Mouse (Mus musculus) brain, embryonic 14.5 days (tissue): ENCODE measurements around the gene Gnb1.

Experiments used
- CTCF ChIP-seq: fragments of 200-500 bp; IDR thresholded peaks from 2 replicates; pipeline ENCODE4 v1.5.1; 2012; ENCODE audit warnings: inconsistent platforms, mild to moderate bottlenecking, moderate library complexity, borderline replicate concordance; ENCODE audit not compliant: insufficient read depth, insufficient read length; ENCODE audit errors: extremely low read depth
- POLR2A ChIP-seq: fragments of 200-500 bp; IDR thresholded peaks from 2 replicates; pipeline ENCODE4 v1.6.1; 2012; ENCODE audit warnings: mild to moderate bottlenecking, inconsistent platforms, borderline replicate concordance; ENCODE audit not compliant: poor library complexity, insufficient read depth, insufficient read length, severe bottlenecking; ENCODE audit errors: extremely low read depth

- TF ChIP-seq POLR2A, result no peak
- no peak for TF ChIP-seq CTCF
These were observed 10.0 kb downstream of the Gnb1 start for GRCm38 (mm10) chr4:155501126-155501525.
